Mouse (Mus musculus) midbrain, embryonic 15.5 days (tissue): Measurements from ENCODE around the gene Ccdc78. TPM values are rescaled to one million over a fixed set of nuclear protein-coding genes. Genes with fewer than 3 reads are reported as not detected.

ENCODE experiments used
- ATAC-seq: fragments of 200-750 bp; cut with Nextera tagmentation; replicated peaks from 2 replicates; pipeline ENCODE4 v1.8.0; 2017; ENCODE audit warnings: moderate TSS enrichment
- H3K27ac ChIP-seq: fragments of 300-500 bp; sonication (generic); 2 replicates; pipeline ENCODE4 v1.5.1; 2015; ENCODE audit warnings: mild to moderate bottlenecking, inconsistent platforms
- H3K27me3 ChIP-seq: fragments of 300-500 bp; sonication (generic); replicated peaks from 2 replicates; pipeline ENCODE4 v1.6.1; 2015; ENCODE audit warnings: inconsistent platforms
- H3K36me3 ChIP-seq: fragments of 300-500 bp; sonication (generic); replicated peaks from 2 replicates; pipeline ENCODE4 v1.6.1; 2015; ENCODE audit warnings: inconsistent platforms
- H3K4me1 ChIP-seq: fragments of 300-500 bp; sonication (generic); 2 replicates; pipeline ENCODE4 v1.6.1; 2015; ENCODE audit warnings: inconsistent platforms
- H3K4me2 ChIP-seq: fragments of 300-500 bp; sonication (generic); 2 replicates; pipeline ENCODE4 v1.6.1; 2015; ENCODE audit warnings: inconsistent platforms, mild to moderate bottlenecking, moderate library complexity
- H3K4me3 ChIP-seq: fragments of 300-500 bp; sonication (generic); 2 replicates; pipeline ENCODE4 v1.5.1; 2015; ENCODE audit warnings: mild to moderate bottlenecking, inconsistent platforms
- H3K9ac ChIP-seq: fragments of 300-500 bp; sonication (generic); 2 replicates; pipeline ENCODE4 v1.6.1; 2015; ENCODE audit warnings: mild to moderate bottlenecking, inconsistent platforms
- H3K9me3 ChIP-seq: fragments of 300-500 bp; sonication (generic); 2 replicates; pipeline ENCODE4 v1.6.1; 2016; ENCODE audit warnings: inconsistent platforms
- WGBS: fragments of 180-500 bp; shearing (Covaris S2); methylation state at CpG from one replicate; pipeline ENCODE4 v1.1.7; 2015; ENCODE audit warnings: mixed read lengths; 5-methylcytosine and 5-hydroxymethylcytosine counted together
- polyA plus RNA-seq: library from polyadenylated mRNA; unstranded; fragments of >200 nt; fragmentation: Nextera tagmentation; extraction: Ambion mirVana; gene quantifications from 2 replicates; pipeline ENCODE4 v1.2.1, GENCODE M21; 2015

Gene Ccdc78
- polyA plus RNA-seq, 1 experiment from 2014 or later: 0.44 TPM

DNA sequence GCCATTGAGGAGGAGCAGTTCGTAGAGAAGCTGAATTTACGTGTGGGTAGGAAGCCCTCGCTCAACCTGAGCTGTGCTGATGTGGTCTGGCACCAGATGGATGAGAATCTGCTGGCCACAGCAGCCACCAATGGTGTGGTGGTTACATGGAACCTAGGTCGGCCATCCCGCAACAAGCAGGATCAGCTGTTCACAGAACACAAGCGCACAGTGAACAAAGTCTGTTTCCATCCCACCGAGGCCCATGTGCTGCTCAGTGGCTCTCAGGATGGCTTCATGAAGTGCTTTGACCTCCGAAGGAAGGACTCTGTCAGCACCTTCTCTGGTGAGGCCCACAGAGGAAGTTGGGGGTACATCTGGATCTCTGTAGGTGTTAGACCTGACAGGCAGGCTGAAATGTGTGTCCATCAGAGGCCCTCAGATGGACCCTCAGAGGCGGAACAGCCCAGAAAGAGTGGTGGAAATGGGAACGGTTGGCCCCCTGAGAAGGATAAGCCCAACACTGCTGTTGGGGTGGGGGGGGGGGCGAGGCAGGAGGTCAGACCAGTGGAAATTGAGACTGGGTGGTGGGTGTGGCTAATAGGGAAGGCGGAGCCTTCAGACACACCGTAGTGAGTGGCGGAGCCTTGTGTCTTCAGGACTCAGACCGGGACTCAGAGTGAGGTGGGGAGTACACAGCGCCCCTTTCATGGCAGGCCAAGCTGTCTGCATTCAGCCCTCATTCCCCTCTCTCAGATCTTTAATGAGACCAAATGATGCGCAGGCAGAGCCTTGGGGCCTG is 38.2 kb downstream of the Ccdc78 start:
- Histone ChIP-seq H3K36me3 (peaks cover 12% of the 10 kb centered on the region; the same call in 1 of the 2 replicates), H3K9ac (peak overlapping the region; percentile 74), H3K27ac (no peak overlapping the region), H3K4me3 (peak overlapping the region; percentile 74), H3K4me1 (peaks cover 55% of the 10 kb centered on the region), H3K4me2 (peak overlapping the region; percentile 98), H3K27me3 (no peaks in the 10 kb centered on the region), H3K9me3 (no peaks in the 10 kb centered on the region)
- ATAC-seq: no peak
- 78% methylated on average over 16 of the region's 17 CpGs for WGBS

- peak overlapping the region; percentile 98 for H3K4me2 ChIP-seq
Measured at GRCm38 (mm10) chr17:25825311-25825710, 38.9 kb downstream of the Ccdc78 start.

DNA sequence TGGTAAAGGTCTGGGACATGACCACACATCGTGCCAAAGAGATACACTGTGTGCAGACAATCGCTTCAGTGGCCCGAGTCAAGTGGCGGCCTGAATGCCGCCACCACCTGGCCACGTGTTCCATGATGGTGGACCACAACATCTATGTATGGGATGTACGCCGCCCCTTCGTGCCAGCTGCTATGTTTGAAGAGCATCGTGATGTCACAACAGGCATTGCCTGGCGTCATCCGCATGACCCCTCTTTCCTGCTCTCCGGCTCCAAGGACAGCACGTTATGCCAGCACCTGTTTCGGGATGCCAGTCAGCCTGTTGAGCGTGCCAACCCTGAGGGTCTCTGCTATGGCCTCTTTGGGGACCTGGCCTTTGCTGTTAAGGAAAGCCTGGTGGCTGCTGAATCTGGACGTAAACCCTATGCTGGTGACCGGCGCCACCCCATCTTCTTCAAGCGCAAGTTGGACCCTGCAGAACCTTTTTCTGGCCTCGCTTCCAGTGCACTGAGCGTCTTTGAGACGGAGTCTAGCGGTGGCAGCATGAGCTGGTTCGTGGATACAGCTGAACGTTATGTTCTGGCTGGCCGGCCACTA is 39.7 kb downstream of the Ccdc78 start:
- Histone ChIP-seq H3K27ac (no peak overlapping the region), H3K4me3 (no peak overlapping the region), H3K27me3 (no peaks in the 10 kb centered on the region), H3K36me3 (0 out of 2 replicates have a peak, but pooled peaks cover 27% of the 10 kb centered on the region), H3K9ac (no peak overlapping the region), H3K9me3 (no peaks in the 10 kb centered on the region), H3K4me1 (peaks cover 70% of the 10 kb centered on the region), H3K4me2 (no peak overlapping the region)
- 93% methylated on average over 27 of the region's 27 CpGs for WGBS
- no peak for ATAC-seq

More at GRCm38 (mm10) chr17:25825311-25825710, 38.9 kb downstream of the Ccdc78 start:
- 92% methylated on average over 6 of the region's 6 CpGs for WGBS
- Histone ChIP-seq H3K4me1 (peaks cover 62% of the 10 kb centered on the region), H3K36me3 (0 out of 2 replicates have a peak, but pooled peaks cover 19% of the 10 kb centered on the region), H3K4me3 (no peak overlapping the region), H3K9ac (no peak overlapping the region), H3K9me3 (no peaks in the 10 kb centered on the region), H3K27ac (no peak overlapping the region), H3K27me3 (no peaks in the 10 kb centered on the region)
- ATAC-seq: no peak

GRCm38 (mm10) chr17:25827011-25827410 is 40.6 kb downstream of the Ccdc78 start:
- 93% methylated on average over 13 of the region's 13 CpGs for WGBS

GRCm38 (mm10) chr17:25827546-25828222 is 41.3 kb downstream of the Ccdc78 start:
- WGBS: 92% methylated on average over 22 of the region's 22 CpGs
- Histone ChIP-seq H3K4me1 (peaks cover 82% of the 10 kb centered on the region), H3K27ac (peak overlapping the region; percentile 91), H3K4me2 (peak overlapping the region; percentile 80; the same call in 1 of the 2 replicates), H3K4me3 (0 out of 2 replicates have a peak overlapping the region, but pooled peaks have one; percentile 66), H3K27me3 (no peaks in the 10 kb centered on the region), H3K36me3 (0 out of 2 replicates have a peak, but pooled peaks cover 31% of the 10 kb centered on the region), H3K9me3 (no peaks in the 10 kb centered on the region), H3K9ac (peak overlapping the region; percentile 86; the same call in 1 of the 2 replicates)
- no peak for ATAC-seq

More at GRCm38 (mm10) chr17:25827011-25827410, 40.6 kb downstream of the Ccdc78 start:
- H3K9me3 ChIP-seq: no peaks in the 10 kb centered on the region
- no peak overlapping the region for H3K9ac ChIP-seq
- H3K36me3 ChIP-seq: 0 out of 2 replicates have a peak, but pooled peaks cover 31% of the 10 kb centered on the region
- H3K27ac ChIP-seq: no peak overlapping the region
- H3K4me3 ChIP-seq: no peak overlapping the region
- ATAC-seq: no peak
- no peaks in the 10 kb centered on the region for H3K27me3 ChIP-seq
- peaks cover 79% of the 10 kb centered on the region for H3K4me1 ChIP-seq
- H3K4me2 ChIP-seq: no peak overlapping the region

- Histone ChIP-seq H3K36me3 (0 out of 2 replicates have a peak, but pooled peaks cover 31% of the 10 kb centered on the region), H3K27me3 (no peaks in the 10 kb centered on the region), H3K4me3 (peak overlapping the region; percentile 66), H3K9ac (peak overlapping the region; percentile 86; the same call in 1 of the 2 replicates), H3K27ac (peak overlapping the region; percentile 91), H3K9me3 (no peaks in the 10 kb centered on the region), H3K4me2 (peak overlapping the region; percentile 80), H3K4me1 (peaks cover 82% of the 10 kb centered on the region)
- ATAC-seq: no peak
- 83% methylated on average over 8 of the region's 8 CpGs for WGBS
Measured at GRCm38 (mm10) chr17:25828223-25828594, 41.8 kb downstream of the Ccdc78 start.

DNA sequence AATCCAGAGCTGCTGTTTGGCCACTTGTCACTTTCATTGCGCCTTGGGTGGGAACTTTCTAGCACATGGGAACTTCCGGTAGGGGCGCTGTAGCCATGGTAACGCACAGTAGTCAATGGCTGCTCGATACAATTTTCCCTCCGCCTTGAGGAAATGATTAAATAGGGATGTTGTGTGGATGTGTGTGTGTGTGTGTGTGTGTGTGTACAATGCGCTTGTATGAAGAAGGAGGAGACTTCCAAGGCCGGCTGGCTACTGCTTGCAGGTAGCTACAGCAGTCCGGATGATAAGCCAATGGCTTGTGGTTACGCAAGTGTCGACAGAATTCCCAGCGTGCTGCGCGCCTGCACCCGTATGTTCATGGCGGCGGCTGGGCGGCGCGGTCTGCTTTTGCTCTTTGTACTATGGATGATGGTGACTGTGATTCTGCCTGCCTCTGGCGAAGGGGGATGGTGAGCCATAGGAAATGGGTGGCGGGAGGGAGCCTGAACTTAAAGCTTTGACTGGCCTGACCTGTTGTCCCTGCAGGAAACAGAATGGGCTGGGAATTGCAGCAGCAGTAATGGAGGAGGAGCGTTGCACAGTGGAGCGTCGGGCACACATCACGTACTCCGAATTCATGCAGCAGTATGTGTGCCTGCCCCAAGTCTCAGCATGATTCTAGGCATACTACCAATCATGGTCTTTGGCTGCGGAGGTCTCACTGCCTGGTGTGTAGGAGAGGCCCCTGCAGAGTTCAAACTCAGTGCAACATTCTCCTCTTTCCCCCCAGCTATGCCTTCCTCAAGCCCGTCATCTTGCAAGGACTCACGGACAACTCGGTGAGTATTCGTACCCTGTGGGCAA is 42.6 kb downstream of the Ccdc78 start, which contains the start of gene Jmjd8:
Gene Jmjd8 (plus strand): TSS at position 156 of the 846 bp plus-strand sequence.
- H3K4me3 ChIP-seq: peak within 1 kb of the TSS; percentile 66
- H3K9ac ChIP-seq: peak within 1 kb of the TSS; percentile 86
- peak within 1 kb of the TSS; percentile 91 for H3K27ac ChIP-seq
- no peaks in the 10 kb centered on the region for H3K27me3 ChIP-seq
- no peaks in the 10 kb centered on the region for H3K9me3 ChIP-seq
- H3K4me1 ChIP-seq: peaks cover 84% of the 10 kb centered on the region
- 1% methylated on average over 32 of the region's 32 CpGs for WGBS
- ATAC-seq: peak; percentile 59
- peak within 1 kb of the TSS; percentile 80 for H3K4me2 ChIP-seq
- 0 out of 2 replicates have a peak, but pooled peaks cover 31% of the 10 kb centered on the region for H3K36me3 ChIP-seq

DNA sequence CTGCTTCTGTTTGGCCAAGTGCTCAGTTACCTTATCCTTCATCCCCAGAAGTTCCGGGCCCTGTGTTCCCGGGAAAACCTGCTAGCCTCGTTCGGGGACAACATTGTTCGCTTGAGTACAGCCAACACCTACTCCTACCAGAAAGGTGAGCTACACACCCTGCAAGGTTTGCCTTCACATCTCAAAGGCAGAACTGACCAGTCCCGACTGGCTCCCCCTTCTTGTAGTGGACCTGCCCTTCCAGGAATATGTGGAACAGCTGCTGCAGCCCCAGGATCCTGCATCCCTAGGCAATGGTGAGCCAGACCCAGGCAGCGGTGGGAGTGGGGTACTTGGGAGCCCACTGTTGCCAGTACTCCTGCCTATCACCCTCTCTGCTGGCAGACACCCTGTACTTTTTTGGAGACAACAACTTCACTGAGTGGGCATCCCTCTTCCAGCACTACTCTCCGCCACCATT is 43.2 kb downstream of the Ccdc78 start:
- WGBS: 36% methylated on average over 8 of the region's 8 CpGs
- H3K4me1 ChIP-seq: peaks cover 84% of the 10 kb centered on the region

DNA sequence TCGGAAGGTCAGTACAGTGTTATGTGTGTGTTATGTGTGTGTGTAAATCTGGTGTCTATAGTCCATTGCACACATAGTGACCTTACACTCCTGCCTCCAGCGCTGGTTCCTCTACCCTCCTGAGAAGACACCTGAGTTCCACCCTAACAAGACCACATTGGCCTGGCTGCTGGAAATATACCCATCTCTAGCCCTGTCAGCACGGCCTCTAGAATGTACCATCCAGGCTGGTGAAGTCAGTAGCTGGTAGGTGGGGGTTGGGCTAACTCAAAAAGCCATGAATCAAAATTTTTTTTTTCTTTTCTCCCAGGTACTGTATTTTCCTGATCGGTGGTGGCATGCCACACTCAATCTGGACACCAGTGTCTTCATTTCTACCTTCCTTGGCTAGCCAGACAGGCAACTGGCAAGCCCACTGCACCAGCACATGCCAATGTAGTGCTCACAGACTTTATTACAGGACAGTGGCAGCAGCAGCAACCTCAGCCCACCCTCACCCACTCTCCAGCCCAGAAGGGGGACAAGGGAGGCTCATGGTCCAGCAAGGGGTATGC is 43.9 kb downstream of the Ccdc78 start:
- Histone ChIP-seq H3K4me3 (peak overlapping the region; percentile 66), H3K36me3 (0 out of 2 replicates have a peak, but pooled peaks cover 31% of the 10 kb centered on the region), H3K4me2 (peak overlapping the region; percentile 80), H3K27ac (no peak overlapping the region), H3K4me1 (peaks cover 84% of the 10 kb centered on the region), H3K9ac (no peak overlapping the region), H3K27me3 (no peaks in the 10 kb centered on the region), H3K9me3 (no peaks in the 10 kb centered on the region)
- 94% methylated on average over 4 of the region's 4 CpGs for WGBS
- no peak for ATAC-seq

More for the DNA sequence above, 43.2 kb downstream of the Ccdc78 start:
- no peak for ATAC-seq
- Histone ChIP-seq H3K4me3 (peak overlapping the region; percentile 66), H3K27me3 (no peaks in the 10 kb centered on the region), H3K9ac (peak overlapping the region; percentile 86), H3K4me2 (peak overlapping the region; percentile 80), H3K36me3 (0 out of 2 replicates have a peak, but pooled peaks cover 31% of the 10 kb centered on the region), H3K9me3 (no peaks in the 10 kb centered on the region), H3K27ac (peak overlapping the region; percentile 91)

DNA sequence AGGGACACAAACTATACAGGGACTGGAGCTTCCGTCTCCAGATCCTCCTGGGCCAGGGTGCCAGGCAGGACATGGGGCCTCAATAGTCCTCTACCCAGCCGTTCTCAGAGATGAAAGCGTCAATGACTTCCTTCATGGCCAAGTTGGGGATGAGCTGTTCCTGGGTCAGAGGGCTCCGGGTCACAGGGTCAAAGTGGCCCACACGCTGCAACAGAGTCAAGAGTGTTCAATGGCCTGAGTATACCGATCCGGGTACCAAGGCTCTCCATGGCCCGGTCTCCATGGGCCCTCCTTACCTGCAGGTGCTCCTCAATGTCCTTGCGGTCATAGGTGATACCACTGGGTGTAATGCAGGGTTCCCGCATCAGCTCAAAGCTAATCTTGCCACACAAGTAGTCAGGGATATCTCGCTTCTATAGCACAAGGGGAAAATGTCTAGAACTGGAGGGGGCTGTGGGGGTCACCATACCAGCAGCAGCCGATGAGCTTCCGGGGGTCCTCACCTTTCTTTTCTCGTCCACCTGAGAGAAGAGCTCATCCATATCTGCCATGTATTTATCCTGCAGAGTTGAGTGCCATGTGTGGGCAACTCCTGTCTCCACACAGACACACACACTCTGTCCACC is 44.5 kb downstream of the Ccdc78 start:
- no peak overlapping the region; the same call in 1 of the 2 replicates for H3K4me3 ChIP-seq
- H3K4me2 ChIP-seq: peak overlapping the region; percentile 95
- no peaks in the 10 kb centered on the region for H3K27me3 ChIP-seq
- 86% methylated on average over 14 of the region's 14 CpGs for WGBS
- no peaks in the 10 kb centered on the region for H3K9me3 ChIP-seq
- H3K27ac ChIP-seq: no peak overlapping the region
- H3K36me3 ChIP-seq: 0 out of 2 replicates have a peak, but pooled peaks cover 31% of the 10 kb centered on the region
- H3K9ac ChIP-seq: no peak overlapping the region
- no peak for ATAC-seq
- H3K4me1 ChIP-seq: peaks cover 84% of the 10 kb centered on the region
